Mouse (Mus musculus): ENCODE results near the gene Chrm1.

DNA sequence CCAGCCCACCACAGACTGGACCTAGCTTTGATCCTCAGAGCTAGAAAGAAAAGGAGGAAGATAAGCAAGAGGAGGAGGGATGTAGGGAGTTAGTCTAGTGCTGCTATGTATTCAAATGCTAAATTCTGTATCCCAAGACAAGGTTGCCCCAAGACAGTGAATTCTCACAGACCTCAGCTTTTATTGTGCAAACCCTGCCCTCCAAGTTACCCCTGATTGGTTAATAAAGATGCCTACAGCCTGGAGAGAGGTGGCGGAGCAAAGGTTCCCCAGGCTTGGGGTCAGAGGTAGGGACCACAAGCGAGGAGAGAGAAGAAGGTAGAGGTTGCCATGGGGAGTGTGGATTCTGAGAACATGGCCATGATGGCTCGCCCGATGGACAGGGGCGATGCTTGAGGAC is 29.2 kb downstream of the Chrm1 start:
- TF ChIP-seq EP300 (IDR thresholded peaks at IDR 0.05; ENCODE audit: low read depth) = no peak
- no peak for TF ChIP-seq CTCF (IDR thresholded peaks at IDR 0.05; ENCODE audit: low read depth)

Data from liver, embryonic 14.5 days (tissue).